Mouse (Mus musculus) frontal cortex, postnatal 36 days (tissue): Measurements from ENCODE around the gene Clrn3.
"Not testable (repeated sequence)": the region's sequence is repeated elsewhere in the genome, so short reads cannot be mapped to it uniquely, and the experiment has no call there.

Experiments
- DNase-seq, 2 experiments: peaks; one replicate each; pipeline ENCODE4 v3.0.0; 2022; ENCODE audit warnings: low spot score in 2 of 2

Clrn3 gene

DNA sequence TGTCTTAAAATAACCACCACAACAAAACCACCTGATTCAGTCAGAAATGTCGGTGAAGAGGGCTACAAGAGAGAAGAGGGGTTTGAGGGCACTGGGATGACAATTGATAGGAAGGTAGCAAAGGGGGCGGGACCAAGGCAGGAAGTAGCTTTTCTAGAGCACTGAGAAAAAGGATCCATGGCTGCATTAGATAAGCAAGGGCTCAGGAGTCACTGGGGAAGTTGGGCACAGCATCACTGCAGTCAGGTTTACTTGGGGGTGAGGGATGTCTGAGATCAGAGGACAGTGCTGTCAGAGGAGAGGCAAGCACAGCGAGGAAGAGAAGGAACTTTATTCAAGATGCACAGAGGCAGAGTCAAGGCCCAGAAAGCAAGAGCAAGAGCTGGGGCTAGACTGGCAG, 7.5 kb upstream of the Clrn3 start:
- DNase-seq = no peak

DNA sequence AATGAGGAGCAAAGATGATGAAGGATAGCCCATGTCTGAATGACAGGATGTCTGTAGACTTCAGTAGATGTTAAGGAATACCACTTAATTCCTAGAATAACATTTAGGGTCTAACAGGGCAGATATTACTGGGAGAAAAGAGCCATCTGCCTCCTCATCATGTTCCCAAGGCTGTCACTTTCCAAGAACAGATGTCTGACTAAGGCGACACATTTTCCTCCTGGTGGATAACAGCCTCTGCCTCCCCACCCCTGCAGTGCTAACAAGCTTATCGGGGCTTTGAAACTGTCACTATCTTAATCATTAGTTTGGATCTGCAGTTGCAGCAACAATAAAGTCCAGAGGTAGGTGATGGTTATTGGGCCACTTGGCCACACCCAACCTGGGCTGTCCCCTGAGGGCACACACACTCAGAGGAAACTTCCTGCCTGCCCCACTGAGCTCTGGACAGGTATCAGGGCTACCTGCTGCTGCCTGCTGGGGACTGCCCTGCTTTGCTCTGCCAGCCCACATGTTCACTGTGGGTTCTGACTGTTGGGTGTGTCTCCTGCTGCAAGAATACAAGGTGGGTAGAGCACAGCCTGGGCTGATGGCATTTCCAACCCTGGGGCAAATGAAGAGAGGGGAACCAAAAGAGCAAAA, 6.2 kb upstream of the Clrn3 start:
- no peak for DNase-seq

DNA sequence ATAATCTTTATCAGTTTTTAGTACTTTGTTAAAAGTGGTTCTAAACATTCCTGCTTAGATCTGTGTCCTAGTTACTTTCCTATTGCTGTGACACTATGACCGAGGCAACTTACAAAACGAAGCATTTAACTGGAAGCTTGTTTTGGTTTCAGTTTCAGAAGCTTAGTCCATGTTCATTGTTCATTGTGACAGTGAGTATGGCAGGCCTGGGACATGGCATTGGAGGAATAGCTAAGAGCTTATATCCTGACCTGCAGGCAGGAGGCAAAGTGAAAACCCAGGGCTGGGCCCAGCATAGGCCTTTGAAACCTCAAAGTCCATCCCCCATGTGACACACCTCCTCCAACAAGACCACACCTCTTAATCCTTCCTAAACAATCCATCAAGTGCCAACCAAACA, 614 bp upstream of the Clrn3 start:
- no peak for DNase-seq

DNA sequence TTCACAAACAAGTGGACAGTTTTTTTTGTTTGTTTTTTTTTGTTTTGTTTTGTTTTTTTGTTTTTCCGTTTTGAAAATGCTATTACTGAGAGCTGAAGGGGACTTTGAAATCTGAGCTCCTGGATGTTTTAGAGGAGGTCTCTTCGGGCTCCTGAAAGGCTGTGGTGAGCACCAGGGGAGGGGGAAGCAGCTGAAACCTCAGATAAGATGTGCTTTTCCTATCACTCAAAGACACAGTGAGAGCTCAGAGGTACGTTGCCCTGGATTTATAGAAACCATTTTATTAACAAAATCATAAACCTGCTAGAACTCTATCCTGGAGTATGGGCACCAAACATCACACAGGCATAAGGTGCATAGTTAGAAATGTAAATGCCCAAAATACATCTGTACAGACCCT, 1.3 kb downstream of the Clrn3 start:
- no peak for DNase-seq

DNA sequence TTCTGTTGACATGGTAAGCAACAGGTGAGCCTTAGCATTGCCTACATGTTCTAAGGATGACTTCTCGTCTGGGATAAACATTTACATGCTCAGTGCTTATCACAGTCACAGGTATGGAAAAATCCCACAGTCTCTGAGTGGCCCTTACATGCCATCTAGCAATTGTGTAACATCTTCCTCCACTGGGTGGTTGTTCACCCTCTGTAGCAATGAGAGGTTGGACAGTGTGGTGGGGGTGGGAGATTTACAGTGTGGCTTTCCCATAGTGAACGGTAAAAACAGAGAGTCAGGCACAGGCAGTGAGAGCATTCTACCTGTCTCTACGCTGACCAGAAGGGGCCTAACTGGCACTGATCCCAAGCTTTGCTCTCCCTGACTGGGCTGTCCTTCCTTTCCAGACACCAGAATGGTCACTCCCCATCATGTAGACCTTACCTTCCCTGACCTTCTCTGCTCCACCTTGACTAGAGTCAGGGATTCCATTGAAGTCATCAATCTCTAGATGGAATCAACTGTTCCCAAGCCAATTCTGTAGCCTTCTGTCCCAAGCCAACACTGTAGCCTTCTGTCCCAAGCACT, 1.8 kb downstream of the Clrn3 start:
- DNase-seq = no peak

DNA sequence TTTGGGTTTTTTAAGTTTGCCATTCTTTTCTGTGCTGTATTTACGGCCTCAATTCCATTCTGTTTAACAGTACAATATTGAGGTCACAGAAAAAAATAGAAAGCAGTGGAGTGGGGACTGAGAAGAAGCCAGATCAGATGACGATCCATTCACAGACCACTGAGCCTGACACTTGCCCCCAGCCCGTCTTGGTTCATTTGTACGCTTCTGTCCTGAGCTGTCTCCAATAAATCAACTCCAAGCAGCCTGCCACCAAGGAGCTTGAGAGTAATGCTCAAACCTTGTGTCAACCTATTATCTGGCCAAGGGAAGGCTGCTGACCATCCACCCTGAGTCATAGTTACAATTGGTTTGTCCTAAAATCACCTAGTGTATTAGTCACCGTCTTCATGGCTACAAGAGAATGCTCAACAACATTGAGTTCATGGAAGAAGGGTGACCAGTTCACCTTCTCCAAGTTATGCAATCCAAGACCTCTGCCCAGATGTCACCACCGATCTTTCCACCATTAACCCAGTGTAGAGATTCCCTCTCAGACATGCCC, 4.0 kb downstream of the Clrn3 start:
- no peak for DNase-seq

DNA sequence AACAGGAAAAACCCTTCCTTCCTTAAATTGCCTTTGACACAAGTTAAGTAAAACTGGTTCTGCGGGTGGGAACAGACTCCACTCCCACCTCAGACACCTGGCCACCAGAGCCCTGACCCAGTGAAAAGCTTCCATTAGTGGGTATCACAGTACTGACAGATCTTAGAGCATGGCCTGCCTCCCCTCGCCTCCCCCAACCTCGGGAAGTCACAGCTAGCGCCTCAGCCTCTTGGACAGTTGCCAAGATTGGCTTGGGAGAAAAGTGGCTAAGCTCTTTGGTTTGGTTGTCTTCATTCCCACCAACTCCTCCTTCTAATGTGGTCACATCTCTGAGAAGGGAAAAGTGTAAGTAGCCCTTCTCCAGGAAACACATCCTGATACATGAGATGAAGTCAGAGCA, 4.5 kb downstream of the Clrn3 start:
- DNase-seq = no peak

DNA sequence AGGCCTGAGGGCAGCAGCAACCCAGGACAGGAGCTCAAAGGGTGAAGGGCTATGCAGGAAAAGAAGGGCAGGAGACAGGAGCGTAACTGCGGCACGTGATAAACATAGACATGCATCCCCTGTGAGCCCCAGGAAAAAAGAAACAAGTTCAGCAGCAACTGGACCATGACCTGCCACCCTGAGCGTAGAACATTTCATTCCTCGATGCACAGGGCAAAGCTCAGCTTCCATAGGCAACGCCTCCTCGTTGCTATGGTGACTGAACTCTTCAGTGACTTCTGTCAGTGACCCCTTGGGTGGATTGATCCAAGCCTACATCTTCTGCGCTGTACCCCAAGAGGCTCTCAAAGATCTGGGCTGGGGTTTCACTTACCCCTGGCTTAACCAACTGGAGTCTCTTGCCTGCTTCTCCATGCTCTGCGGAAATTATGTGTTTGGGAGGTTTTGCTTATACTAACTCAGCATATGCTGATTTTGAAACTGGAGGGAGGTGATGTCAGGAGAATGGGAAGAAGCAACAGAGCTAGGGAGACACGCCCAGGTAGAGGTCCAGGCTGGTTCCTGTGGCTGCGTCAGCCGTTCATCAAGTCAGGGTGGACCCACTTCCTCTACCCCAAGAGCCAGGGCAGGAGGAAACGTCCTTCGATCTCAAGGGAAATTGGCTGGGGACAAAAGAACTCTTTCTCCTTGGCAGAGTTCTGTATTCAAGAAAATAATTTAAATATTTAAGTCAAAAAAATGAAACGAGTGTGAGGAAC, 6.5 kb downstream of the Clrn3 start:
- no peak for DNase-seq

DNA sequence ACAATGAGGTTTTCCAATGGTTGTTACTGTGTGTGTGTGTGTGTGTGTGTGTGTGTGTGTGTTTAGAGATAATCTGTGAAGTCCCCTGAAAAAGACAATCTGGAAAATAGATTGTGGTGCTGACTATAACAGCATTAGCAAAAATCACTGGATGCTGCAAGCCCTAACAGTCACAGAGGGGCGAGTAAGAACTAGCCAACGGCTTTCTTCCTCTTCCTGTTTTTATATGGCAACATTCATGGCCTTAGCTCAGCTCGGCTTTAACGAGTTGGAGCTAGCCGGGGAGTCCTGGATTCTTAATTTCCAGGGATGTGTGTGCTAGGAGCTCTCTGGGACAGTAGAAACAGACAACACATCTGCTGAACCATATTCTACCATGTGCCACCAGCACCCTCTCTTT, 8.2 kb downstream of the Clrn3 start:
- DNase-seq = no peak

DNA sequence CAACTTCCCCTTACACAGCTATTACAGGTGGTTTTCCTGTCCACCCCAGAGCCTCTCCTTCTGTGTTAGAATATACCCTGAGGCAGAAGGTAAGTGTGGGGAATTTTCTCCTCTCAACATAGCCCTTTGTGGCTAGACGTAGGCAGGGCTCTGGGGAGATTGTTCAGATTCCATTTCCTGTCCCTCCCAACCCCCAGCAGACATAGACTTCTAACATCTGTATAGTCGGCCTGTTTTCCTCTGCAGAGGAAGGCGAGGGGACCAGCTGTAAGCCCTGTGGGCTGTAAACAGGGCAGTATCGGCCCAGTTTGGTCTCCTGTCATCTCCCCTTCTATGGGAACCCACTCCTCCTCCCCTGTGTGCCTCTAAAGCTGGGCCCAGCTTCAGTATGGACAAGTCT, 11.3 kb downstream of the Clrn3 start:
- DNase-seq = no peak

DNA sequence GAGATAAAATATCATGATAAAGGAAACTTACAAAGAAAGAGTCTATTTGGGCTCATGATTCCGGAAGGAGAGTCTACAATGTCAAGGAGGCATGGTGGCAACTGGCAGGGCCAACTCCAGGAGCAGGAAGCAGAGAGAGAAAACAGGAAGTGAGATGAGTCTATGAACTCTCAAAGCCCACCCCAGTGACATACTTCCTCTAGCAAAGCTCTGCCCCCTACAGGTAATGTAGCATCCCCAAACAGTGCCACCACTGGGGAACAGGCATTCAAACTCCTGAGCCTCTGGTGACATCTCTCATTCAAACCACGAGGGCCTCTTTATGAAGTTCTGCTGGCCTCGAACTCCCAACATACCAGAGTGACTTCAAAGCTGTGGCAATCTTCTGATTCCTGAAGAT, 16.7 kb downstream of the Clrn3 start:
- DNase-seq = no peak

DNA sequence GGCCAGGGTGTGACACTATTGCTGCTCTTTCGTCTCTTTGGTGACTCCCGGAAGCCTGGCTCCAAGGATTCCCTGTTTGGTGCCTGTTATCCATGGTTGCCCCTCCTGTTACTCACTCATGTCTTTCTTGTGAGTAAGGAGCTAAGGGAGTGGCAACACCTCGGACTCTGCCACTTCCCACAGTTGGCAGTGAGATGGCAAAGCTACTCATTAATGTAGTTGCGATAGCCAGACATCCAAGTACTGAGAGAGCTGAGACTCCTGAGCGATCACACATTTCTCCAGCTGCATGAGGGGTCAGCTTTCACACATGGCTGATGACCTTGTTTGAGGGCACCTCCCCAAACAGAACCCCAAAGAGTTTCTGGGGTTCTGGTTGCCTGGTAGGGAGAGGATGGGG, 18.0 kb downstream of the Clrn3 start:
- DNase-seq = no peak

DNA sequence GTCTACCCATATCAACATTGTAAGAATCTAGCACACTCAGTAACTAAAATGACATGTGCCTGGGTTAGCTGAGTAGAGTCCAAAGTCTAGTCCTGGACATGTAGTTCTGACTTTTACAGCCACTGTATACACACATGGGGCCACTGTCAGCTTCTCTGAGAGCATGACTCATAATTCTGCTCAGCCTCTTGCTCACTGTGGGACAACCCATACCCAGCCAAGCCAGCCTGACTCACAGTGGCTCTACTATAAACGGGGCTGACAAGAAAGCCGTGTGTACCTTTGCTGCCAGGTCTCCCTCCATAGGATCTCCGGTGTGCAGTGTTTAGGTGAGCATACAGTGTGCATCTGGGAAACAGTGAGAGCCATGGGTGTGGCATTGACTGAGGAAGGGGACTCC, 19.2 kb downstream of the Clrn3 start:
- DNase-seq = no peak

DNA sequence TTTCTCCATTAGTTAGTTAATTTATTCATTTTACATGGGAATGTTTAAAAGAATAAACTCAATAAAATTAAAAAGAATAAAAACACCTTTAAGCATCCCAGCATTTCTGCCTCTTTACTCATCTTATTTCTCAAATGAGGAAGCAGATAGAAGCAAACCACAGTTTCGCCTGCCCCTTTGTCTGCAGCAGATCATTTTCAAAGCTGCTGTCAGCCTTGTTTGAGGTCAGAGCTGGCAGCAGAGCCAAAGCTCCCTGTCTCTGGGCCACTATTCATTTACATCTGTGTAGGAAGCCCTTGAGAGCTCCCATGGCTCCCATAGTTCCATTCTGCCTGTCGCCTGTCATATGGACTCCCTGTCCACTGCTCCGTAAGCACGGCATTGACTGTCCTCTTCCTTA, 19.9 kb downstream of the Clrn3 start:
- DNase-seq = no peak

DNA sequence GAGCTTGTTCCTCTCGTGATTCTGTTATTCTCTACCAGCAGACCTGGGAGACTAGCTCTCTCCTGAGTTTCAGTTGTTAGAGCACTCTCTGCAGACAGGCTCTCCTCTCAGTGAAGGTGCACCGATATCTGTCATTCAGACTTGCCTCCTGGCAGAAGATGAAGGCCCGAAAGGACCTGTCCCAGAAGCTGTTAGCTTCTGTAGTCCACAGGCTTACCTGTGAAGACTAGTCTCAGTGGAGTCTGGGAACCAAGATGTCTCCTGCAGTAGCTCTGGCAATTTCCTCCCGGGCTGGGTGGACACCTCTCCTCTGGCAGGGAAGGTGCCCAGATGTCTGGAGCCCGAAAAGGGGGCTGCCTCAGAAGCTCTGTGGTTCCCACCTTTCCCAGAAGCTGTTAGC, 21.9 kb downstream of the Clrn3 start:
- not testable (repeated sequence) for DNase-seq

DNA sequence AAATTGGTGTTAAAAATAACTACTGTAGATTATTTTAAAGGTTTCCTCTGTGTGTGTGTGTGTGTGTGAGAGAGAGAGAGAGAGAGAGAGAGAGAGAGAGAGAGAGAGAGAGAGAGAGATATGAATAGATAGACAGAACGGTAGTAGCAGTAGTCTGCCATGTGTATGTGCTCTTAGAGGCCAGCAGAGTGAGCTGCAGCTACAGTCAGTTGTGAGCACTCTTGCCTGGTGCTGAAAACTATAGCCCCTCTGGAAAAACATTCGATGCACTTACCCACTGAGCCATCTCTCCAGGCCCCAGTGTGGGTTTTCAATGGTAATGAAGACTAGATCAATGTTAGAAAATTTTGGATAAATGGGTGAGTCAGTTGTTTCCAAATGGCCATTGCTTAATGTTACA, 29.1 kb downstream of the Clrn3 start:
- no peak for DNase-seq

DNA sequence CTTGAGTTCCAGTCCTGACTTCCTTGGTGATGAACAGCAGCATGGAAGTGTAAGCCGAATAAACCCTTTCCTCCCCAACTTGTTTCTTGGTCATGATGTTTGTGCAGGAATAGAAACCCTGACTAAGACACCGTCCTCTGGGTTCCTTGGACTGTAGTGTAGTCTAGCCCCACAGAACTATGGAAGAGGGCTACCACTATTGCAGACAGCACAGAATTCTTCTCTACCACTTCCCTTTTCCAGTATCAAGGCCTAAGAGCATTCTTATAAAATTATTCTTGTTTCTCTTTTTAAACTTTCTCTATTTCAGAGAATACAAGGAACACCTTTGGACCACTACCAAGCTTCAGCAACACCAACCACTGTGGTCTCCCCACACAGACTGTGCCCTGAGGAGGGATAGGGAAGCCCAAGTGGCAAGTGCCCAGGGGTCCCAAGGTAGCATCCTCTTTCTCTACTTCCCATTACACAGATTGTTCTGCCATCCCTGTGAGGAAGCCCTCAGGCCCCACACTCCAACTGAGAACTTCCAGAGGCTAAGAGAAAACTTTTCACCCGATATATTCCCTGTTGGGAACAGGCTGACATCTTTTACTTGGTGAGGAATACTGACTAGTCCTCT, 29.8 kb downstream of the Clrn3 start:
- no peak for DNase-seq

DNA sequence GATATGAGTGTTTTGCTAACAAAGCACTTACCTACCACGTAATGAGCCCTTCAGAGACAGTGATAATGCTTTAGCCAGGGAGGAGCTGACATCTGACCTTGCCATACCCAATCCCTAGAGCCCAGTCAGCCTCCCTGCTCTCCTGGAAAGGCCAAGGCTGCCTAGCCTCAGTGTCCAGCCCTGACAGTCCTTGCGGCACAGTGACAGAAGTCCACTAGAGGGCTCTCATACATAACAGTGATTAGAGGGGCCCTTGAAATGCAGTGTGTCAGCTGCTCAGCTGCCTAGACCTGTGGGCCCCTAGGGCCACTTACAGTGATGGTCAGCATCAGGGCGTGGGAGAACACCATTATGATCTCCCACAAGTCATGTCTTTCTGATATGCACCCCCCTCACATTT, 33.2 kb downstream of the Clrn3 start:
- DNase-seq = no peak

DNA sequence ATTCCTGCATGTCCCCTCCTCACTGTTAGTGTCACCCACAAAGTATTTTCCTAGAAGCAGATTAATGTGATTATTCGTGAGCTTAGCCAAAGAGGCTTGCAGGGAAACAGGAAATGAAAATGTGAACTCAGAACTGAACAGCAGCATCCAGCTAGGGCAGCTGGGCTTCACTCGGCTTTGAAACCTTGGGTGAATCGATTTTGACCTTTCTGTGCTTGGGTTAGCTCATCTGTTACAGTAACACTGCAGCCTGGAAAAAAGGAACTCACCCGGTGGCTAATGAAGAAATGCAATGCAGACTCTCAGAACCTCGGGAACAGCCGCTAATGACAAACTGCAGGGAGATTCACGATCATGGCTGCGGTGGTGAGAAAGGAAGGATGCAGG, 38.0 kb downstream of the Clrn3 start:
- DNase-seq = no peak

DNA sequence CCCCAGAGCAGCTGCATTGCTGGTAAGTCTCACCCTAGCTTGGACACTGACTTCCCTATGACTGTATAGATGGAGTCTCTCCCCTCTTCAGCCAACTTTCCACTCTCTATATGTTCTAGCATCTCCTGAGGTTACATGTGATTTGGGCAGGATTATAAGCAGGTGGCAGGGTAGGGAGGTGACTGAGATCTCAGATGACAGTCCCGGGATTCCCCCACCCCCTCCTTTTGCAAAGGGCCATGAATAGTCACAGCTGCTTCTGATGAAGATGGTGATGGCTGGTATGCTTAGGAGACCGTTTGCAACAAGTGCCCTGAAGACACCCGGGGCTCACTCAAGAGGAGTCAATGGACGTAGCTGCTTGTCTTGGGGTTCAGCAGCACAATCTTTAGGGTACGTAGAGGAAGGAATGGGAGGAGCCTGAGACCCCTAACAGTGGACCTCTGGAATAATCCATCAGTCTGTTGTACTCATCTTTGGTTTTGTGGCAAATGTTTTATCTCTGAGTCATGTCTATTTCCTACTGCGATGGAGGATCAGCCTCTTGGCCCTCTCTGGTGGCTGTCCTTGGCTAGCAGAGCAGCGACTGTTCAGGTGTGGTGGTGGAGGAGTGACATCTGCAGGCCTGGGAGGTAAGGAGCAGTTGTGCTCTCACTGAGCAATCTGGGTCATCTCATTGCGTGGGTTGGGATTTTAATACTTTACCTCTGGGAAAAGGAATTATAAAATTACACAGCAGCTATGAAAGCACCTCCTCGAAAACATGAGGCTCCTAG, 38.5 kb downstream of the Clrn3 start:
- DNase-seq = no peak

DNA sequence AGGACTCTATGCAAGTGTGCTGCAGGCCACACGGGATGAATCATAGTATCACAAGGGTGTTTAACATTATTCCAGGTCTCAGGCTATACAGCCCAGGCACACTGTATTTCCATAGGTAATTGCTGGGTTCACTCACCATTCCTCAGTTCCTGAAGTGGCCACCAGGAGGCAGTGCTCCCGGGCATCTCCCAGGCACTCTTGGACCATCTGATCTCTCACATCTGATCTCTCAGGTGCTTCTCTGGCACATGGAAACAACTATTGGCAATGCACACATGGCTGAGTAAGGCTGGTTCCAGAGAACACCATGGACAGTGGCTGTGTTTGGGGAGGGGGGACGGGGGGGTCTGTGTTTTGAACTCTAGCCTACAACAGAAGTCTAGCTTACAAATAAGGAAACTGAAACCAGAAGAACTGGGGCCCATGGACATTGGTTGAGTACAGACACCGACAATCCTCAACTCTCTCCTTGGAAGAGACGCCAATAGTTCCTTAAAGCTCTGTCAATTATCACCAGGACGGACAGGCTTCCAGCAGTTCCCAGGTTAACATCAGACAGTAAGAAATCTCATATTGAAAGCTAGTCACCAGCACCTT, 40.1 kb downstream of the Clrn3 start:
- no peak for DNase-seq

DNA sequence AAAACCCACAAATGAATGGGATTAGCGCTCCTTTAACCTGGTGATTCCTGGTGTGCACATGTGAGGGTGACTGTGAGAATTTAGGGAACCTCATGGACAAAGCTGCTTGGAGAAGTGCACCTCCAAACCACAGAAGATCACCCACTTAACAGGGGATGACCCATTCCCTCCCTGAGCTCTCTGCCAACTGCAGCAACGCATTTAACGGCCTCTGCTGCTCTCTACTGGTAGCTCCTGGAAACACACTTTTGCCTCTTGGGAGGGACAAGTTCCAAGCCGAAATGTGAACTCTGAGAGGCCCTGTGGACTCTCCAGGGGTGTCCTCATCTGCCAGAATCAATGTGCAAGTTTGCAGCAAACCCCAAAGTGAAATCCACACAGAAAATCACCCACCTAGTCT, 41.0 kb downstream of the Clrn3 start:
- DNase-seq = peak; percentile 70 to 81
